Mouse (Mus musculus) adrenal gland, adult 18-20 months (tissue): ENCODE results near the gene Gm20741. TPM values are rescaled to one million over a fixed set of nuclear protein-coding genes. Genes with fewer than 3 reads are reported as not detected.

Source experiments
- DNase-seq, 2 experiments: peaks; one replicate each; pipeline ENCODE4 v3.0.0; 2021 to 2022; ENCODE audit warnings: low spot score in 2 of 2
- long read RNA-seq, 2 experiments: library from polyadenylated mRNA; stranded (forward); transcript quantifications; one replicate each; pipeline ENCODE4 v2.0.0; 2021
- total RNA-seq, 2 experiments: library from RNA; stranded (reverse); gene quantifications; 1 replicate in 1 of 2; 2 replicates in 1 of 2; pipeline ENCODE4 v1.2.3; 2021

Gm20741 gene
- total RNA-seq, result not detected
- long read RNA-seq, experiment 1, result 0 reads
- long read RNA-seq, experiment 2, result 0 reads

DNA sequence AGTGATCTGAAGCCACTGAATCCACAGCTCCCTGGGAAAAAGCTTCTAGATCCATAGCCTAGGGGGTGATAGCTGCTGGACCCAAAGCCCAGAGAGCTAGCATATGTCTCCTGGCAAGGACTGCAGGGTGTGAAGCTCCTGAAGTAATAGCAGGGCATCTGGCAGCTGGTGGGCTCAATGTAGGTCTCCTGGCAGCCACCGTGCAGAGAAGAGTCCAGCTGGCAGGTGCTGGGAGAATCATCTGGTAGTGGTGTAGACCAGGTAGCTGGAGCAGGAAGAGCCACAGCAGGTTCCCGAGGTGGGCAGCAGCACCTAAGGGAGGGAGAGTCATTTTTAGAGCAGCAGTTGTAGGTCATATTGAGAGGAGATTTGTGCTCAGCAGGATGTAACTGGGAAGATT lies at the start of gene Gm20741:
Gene Gm20741 (minus strand): TSS at position 394 of the 400 bp plus-strand sequence.
- no peak for DNase-seq

DNA sequence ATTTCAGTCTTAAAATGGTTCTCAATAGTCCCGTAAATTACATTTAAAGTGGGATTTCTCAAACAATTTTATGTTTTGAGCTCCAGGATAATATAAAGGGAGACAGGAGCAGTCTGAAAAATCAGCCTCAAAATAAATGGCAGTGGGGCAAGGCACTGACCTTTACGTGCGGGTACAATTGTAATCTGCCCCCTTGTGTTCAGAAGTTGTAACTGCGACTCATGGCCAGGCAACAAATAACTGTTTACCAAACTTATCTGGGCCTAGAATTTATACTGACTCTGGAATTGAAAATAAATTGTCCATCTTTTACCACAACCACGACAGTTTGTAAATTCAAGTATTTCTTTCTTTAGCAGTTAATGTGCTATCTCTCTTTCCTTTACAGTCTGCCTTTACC lies 39.4 kb upstream of the Gm20741 start:
- no peak for DNase-seq

DNA sequence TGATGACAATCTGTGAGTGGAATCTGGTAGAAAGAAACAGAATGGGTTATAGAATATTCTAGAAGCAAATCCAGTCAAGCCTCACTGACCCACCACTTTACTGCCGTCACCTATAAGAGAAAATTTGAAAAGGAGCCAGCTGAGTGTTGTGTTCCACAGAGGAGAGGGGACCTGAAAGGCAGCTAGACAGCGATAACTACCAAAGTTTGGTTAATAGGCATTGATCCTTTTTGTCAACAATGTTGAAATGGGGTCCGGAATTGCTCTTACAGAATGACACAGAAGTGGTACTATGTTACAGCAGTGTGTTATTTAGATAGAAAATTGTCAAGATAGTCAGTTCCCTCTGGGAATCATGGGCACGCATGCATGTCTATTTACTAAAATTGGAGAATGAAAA lies 36.5 kb upstream of the Gm20741 start:
- no peak for DNase-seq

DNA sequence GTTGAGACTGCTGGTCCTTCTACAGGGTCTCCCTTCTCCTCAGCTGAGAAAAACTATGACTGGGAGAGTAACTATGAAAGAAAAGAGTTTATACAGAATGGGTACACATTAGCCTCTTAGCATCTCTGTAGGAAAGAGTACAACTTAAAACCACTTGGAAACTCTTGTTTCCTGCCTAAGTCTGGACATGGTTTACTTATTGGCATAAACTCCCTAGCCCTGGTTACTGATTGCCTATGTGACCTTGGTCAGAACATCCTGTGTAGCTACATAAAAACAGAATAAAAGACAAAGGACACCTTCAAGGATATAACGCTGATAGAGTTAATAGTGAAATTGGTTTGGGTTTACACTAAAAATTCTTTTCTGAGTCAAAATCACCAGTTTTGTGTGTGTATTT lies 35.3 kb upstream of the Gm20741 start:
- no peak for DNase-seq

DNA sequence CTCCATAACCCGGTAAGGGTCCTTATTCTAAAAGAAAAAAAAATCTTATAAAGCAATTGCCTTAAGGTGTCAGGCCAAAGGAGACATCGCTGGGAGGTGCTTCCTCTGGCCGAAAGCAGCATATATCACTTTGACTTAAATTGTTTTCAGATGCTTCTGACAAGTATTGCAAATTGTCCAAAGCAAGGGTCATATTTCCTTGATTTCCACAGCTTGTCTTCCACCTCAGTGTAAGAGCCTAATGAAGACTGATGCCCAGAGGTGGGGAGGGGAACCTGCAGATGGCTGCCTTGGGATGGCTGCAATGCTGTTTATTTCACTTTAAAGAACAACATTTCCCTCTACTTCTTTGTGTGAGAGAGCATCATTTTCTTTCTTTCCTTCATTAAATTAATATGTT lies 15.0 kb upstream of the Gm20741 start:
- DNase-seq, result no peak

DNA sequence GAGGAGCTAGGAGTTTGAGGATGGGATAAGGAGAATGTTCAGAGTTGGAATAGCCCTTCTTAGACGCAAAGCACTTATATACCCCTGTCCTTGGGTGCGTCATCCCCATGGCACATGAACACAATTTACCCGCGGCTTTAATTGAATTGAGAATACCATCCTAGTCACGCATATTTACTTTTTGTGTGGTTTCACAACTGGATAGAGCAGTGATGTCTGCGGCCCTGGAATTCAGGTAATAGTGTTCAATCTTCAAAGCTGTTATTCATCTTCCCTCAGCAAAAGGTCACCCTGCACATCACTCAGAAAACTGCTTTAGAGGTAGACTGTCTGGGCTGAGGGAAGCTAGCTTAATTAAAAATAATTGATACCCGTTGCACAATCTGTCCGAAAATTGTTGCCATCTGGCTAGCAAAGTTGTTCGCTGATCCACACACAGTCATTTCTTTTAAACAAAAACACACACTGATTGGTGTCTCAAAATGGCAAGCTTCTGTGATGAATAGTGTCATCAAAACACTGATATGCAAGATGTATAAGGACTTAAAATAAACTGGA lies 14.2 kb upstream of the Gm20741 start, which contains the start of gene Krtap14:
Gene Krtap14 (minus strand): TSS at position 51 of the 558 bp plus-strand sequence.
- no peak for DNase-seq

DNA sequence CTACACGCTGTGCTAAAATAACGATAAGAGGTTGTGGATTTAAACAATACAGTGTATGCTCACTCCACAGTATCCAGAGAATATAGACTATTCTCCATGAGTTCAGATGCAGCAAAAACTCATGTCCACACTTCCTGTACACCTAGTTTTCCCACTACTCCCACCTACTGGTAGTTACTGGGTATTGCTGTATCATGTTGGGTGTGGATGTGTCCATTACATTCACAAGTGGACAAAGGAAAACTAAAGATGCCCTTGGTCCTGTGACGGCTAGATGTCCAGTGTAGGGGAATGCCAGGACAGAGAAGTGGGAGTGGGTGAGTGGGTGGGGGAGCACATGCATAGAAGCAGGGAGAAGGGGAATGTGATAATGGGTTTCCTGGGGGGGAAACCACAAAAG lies 11.7 kb upstream of the Gm20741 start:
- DNase-seq, result no peak

DNA sequence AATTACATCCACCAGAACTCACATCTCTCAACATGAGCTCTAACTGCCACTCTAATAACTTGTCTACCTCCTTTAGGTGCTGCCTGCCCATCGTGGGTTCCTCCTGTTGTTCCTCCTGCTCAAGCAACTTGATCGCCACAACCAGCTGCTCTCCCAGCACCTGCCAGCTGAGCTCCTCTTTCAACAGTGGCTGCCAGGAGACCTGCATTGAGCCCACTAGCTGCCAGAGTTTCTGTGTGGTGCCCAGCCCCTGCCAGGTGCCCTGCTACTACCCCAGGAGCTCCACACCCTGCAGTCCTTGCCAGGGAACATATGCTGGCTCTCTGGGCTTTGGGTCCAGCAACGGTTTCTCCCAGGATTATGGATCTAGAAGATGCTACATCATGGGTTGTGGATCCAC lies 8.0 kb upstream of the Gm20741 start, which contains the start of gene Krtap15:
Gene Krtap15 (plus strand): TSS at position 150 of the 400 bp plus-strand sequence.
- no peak for DNase-seq

DNA sequence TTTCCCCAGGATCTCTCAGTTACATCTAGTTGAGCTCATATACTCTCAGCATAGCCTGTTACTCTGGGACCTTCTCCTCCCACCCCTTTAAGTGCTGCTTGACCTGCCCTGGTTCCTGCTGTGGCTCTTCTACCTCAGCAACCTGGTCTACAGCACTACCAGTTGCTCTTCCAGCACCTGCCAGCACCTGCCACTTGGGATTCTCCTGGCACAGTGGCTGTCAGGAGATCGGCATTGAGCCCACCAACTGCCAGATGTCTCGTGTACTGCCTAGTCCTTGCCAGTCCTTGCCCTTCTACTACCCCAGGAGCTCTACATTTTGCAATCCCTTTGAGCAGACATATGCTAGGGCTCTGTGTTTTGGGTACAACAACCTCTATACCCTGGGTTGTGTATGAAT lies 25.2 kb downstream of the Gm20741 start:
- no peak for DNase-seq

DNA sequence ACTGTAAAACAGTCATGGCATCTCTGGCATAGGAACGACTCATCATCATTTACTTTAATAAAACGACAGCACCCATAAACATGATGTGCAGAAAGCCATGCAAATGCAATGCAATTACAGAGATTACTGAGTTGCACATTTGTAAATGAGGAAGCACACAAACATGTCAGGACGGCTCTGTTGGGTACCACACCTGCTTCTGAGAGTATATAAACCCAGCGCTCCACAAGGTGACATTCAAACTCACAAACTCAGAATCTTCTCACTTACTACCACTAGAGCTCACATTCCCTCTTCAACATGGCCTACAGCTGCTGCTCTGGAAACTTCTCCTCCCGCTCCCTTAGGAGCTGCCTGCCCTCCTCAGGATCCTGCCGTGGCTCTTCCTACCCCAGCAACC lies 34.4 kb downstream of the Gm20741 start, which contains the start of gene Gm5965:
Gene Gm5965 (plus strand): TSS at position 301 of the 400 bp plus-strand sequence.
- no peak for DNase-seq

DNA sequence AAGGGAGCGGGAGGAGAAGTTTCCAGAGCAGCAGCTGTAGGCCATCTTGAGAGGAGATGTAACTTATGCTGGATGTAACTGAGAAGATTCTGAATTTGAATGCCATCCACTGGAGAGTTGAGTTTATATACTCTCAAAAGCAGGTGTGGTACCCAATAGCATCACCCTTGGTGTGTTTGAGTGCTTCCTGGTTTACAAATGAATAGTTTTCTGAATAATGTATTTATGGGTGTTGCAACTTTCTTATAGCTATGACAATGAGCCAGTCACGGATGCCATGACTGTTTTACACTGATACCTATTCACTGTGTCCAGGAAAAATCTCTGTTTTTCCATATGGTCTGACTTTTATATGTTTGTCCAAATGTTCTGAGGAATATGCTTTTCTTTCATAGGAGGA lies 37.9 kb downstream of the Gm20741 start, which contains the start of gene 2310057N15Rik:
Gene 2310057N15Rik (minus strand): TSS at position 101 of the 400 bp plus-strand sequence.
- DNase-seq, result no peak

Other genes with a start within 250 kb of the Gm20741 start
- gene Cldn8, start 249.0 kb downstream of the Gm20741 start, total RNA-seq, result not detected
- gene Krtap24-1, start 199.9 kb downstream of the Gm20741 start, total RNA-seq, result not detected
- not detected for gene 2310079G19Rik, start 184.6 kb downstream of the Gm20741 start, total RNA-seq
- gene Krtap26-1, start 164.4 kb downstream of the Gm20741 start, total RNA-seq, result not detected
- not detected for gene Krtap27-1, start 140.5 kb downstream of the Gm20741 start, total RNA-seq
- gene 2310061N02Rik, start 104.3 kb downstream of the Gm20741 start, total RNA-seq, result not detected
- gene Krtap13-1, start 83.4 kb downstream of the Gm20741 start, total RNA-seq, result not detected
- not detected for gene Krtap13, start 60.6 kb downstream of the Gm20741 start, total RNA-seq
- not detected for gene 2310034C09Rik, start 53.4 kb downstream of the Gm20741 start, total RNA-seq
- not detected for gene 2310057N15Rik, start 38.0 kb downstream of the Gm20741 start, total RNA-seq
- gene Gm5965, start 34.3 kb downstream of the Gm20741 start, total RNA-seq, result not detected
- gene Krtap15, start 8.0 kb upstream of the Gm20741 start, total RNA-seq, result not detected
- gene Krtap14, start 13.9 kb upstream of the Gm20741 start, total RNA-seq, result not detected
- not detected for gene Krtap19-1, start 57.2 kb upstream of the Gm20741 start, total RNA-seq
- not detected for gene Krtap19-2, start 62.0 kb upstream of the Gm20741 start, total RNA-seq
- gene Krtap19-3, start 65.8 kb upstream of the Gm20741 start, total RNA-seq, result not detected
- not detected for gene Krtap19-4, start 72.9 kb upstream of the Gm20741 start, total RNA-seq
- gene Krtap19-5, start 84.2 kb upstream of the Gm20741 start, total RNA-seq, result not detected
- not detected for gene Krtap19-9b, start 120.0 kb upstream of the Gm20741 start, total RNA-seq
- gene Krtap16-3, start 150.7 kb upstream of the Gm20741 start, total RNA-seq, result not detected
- gene Krtap22-2, start 198.5 kb upstream of the Gm20741 start, total RNA-seq, result not detected
- not detected for gene Gm10229, start 203.1 kb upstream of the Gm20741 start, total RNA-seq
- gene Krtap6-1, start 219.5 kb upstream of the Gm20741 start, total RNA-seq, result not detected
- not detected for gene Gm10228, start 229.3 kb upstream of the Gm20741 start, total RNA-seq
- not detected for gene Krtap6-5, start 235.7 kb upstream of the Gm20741 start, total RNA-seq